Mouse (Mus musculus) hindbrain, embryonic 12.5 days (tissue): ENCODE results near the gene Tmtc1. TPM values are rescaled to one million over a fixed set of nuclear protein-coding genes. Genes with fewer than 3 reads are reported as not detected.

Source experiments
- ATAC-seq: fragments of 200-750 bp; cut with Nextera tagmentation; 2 replicates; pipeline ENCODE4 v1.8.0; 2017; ENCODE audit warnings: moderate TSS enrichment; ENCODE audit not compliant: low FRiP score
- H3K27ac ChIP-seq: fragments of 300-500 bp; sonication (generic); 2 replicates; pipeline ENCODE4 v1.5.1; 2016; ENCODE audit warnings: mild to moderate bottlenecking
- H3K27me3 ChIP-seq: fragments of 300-500 bp; sonication (generic); 2 replicates; pipeline ENCODE4 v1.6.1; 2016; ENCODE audit warnings: mild to moderate bottlenecking
- H3K36me3 ChIP-seq: fragments of 300-500 bp; sonication (generic); 2 replicates; pipeline ENCODE4 v1.6.1; 2016; ENCODE audit warnings: mild to moderate bottlenecking
- H3K4me1 ChIP-seq: fragments of 300-500 bp; sonication (generic); 2 replicates; pipeline ENCODE4 v1.6.1; 2016
- H3K4me2 ChIP-seq: fragments of 300-500 bp; sonication (generic); replicated peaks from 2 replicates; pipeline ENCODE4 v1.6.1; 2016; ENCODE audit warnings: mild to moderate bottlenecking
- H3K4me3 ChIP-seq: fragments of 300-500 bp; sonication (generic); 2 replicates; pipeline ENCODE4 v1.5.1; 2016; ENCODE audit warnings: mild to moderate bottlenecking
- H3K9ac ChIP-seq: fragments of 300-500 bp; sonication (generic); 2 replicates; pipeline ENCODE4 v1.6.1; 2016; ENCODE audit warnings: mild to moderate bottlenecking, moderate library complexity
- H3K9me3 ChIP-seq: fragments of 300-500 bp; sonication (generic); replicated peaks from 2 replicates; pipeline ENCODE4 v1.6.1; 2016; ENCODE audit warnings: mild to moderate bottlenecking
- WGBS: fragments of 180-500 bp; shearing (Covaris S2); methylation state at CpG from one replicate; pipeline ENCODE4 v1.1.7; 2016; 5-methylcytosine and 5-hydroxymethylcytosine counted together
- polyA plus RNA-seq: library from polyadenylated mRNA; unstranded; fragments of >200 nt; fragmentation: Nextera tagmentation; extraction: Ambion mirVana; gene quantifications from 2 replicates; pipeline ENCODE4 v1.2.1, GENCODE M21; 2016

Tmtc1 gene
- polyA plus RNA-seq, 1 experiment from 2014 or later: 2.0 TPM

DNA sequence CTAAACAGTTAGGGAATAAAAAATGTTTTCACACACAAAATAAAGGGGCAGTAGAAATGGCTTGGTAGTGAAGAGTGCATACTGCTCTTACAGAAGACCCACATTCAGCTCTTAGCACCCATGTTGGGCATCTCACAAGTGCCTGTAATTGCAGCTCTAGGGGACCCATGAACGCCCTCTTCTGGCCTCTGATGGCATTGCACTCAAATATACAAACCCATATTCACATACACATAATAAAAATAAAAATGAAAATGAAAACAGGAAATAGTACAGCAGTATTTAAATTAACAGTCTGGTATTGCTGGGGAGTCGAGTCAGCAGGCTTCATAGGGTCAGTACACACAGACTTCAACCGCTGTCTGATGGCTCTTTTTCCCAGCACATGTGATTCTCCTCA is 201.9 kb downstream of the Tmtc1 start:
- Histone ChIP-seq H3K27ac (no peak overlapping the region), H3K4me3 (no peak overlapping the region), H3K4me2 (no peak overlapping the region), H3K4me1 (no peaks in the 10 kb centered on the region), H3K9me3 (no peaks in the 10 kb centered on the region), H3K9ac (no peak overlapping the region), H3K36me3 (no peaks in the 10 kb centered on the region), H3K27me3 (no peaks in the 10 kb centered on the region)
- 68% methylated on average over 3 of the region's 3 CpGs for WGBS
- no peak for ATAC-seq

DNA sequence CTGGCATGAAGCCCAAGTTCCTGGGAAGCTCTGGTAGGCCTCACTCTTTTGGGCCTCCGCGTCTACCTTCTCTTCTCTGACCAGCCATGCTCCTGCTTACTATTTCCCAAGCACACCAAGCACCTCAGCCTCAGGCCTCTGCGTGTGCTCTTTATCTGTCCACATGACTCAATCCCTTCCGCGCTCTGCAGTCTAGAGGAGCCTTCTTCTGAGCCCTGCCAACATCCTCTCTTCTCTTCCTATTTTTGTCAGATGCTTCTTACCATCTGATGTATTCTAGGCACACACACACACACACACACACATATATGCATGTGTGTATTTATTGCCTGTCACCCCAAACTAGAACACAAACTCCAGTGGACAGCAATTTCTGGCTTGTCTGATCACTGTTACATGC is 202.5 kb downstream of the Tmtc1 start:
- no peak for ATAC-seq
- H3K4me3 ChIP-seq: no peak overlapping the region
- 95% methylated on average over 5 of the region's 5 CpGs for WGBS

DNA sequence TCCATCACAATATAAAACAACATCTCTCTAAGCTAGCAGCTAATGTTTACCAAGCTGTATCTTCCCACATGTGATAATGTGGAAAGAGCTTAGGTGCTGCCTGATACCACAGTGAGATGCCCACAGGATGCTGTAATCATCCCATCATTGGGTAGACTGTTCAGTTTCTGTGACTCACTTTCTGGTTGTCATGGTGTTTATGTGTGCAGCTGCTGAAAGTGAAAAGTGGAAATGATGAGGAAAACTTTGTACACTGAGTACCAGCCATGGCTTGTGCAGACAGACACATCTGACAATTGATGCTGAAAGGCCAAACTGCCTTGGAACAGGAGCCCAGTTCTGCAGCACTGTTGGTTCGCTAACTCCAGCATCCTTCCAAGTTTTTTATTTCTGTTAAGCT is 204.9 kb downstream of the Tmtc1 start:
- Histone ChIP-seq H3K9ac (no peak overlapping the region), H3K27ac (no peak overlapping the region), H3K36me3 (no peaks in the 10 kb centered on the region), H3K4me3 (no peak overlapping the region), H3K9me3 (no peaks in the 10 kb centered on the region), H3K27me3 (no peaks in the 10 kb centered on the region), H3K4me2 (no peak overlapping the region), H3K4me1 (no peaks in the 10 kb centered on the region)
- ATAC-seq: no peak
- 97% methylated on average over 1 of the region's 1 CpGs for WGBS

More for the DNA sequence above, 202.5 kb downstream of the Tmtc1 start:
- no peak overlapping the region for H3K9ac ChIP-seq
- no peaks in the 10 kb centered on the region for H3K27me3 ChIP-seq
- no peaks in the 10 kb centered on the region for H3K36me3 ChIP-seq
- H3K4me1 ChIP-seq: no peaks in the 10 kb centered on the region
- H3K9me3 ChIP-seq: no peaks in the 10 kb centered on the region
- H3K27ac ChIP-seq: no peak overlapping the region
- no peak overlapping the region for H3K4me2 ChIP-seq

DNA sequence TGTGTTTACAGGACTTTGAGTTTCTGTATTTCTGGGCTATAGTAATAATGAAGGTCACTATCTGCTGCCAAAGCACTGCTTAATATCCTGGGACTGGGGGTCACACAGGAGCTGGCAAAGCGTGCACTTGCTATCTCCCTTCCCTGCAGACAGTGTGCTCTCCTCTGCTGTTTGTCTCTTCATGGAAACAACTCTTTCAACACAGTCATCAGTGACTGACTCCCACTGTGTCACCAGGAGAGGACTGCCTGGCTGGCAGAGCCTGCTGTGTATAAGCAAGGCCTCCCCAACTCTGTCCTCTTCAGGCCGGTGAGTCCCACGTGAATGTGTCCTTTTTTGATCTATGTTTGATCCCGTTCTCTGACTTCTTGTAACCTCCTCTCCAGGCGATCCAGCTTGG is 206.7 kb downstream of the Tmtc1 start:
- no peak overlapping the region for H3K4me3 ChIP-seq
- H3K27ac ChIP-seq: no peak overlapping the region
- H3K9ac ChIP-seq: no peak overlapping the region
- H3K27me3 ChIP-seq: no peaks in the 10 kb centered on the region
- H3K9me3 ChIP-seq: no peaks in the 10 kb centered on the region
- H3K4me1 ChIP-seq: no peaks in the 10 kb centered on the region
- ATAC-seq: no peak
- WGBS: 59% methylated on average over 5 of the region's 5 CpGs
- no peaks in the 10 kb centered on the region for H3K36me3 ChIP-seq
- no peak overlapping the region for H3K4me2 ChIP-seq

DNA sequence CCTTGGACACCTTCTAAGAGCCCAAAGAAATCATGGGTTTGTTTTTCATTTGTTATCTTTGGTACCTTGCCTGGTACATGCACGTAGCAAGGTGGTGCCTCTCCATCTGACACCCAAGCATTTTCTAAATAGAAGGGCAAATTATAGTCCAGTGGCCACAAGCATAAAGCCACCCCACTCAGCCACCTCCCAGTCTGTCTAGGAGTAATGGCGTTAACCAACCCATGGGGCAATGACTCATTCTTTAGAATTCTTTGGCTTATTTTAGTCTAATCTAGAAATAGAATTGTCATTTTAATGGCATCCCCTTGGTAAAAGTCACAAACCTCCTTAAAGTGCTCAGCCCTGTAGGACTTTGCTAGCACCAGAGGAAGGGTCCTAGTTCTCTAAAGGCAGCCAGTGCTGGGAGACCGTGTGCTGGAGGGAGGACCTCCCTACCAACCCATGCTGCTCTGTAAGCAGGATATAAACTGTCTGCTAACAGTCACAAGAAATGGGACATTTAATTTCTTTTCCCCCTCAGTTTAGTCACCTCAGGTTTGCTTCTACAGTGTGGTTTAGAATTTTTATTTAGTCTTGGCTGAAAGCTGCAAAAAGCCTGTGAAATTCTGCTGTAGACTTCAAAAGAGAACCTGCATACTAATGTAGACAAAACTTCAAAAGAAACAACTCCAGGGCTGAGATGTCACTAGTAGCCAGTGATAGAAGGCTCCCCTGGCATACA is 209.9 kb downstream of the Tmtc1 start:
- H3K4me1 ChIP-seq: no peaks in the 10 kb centered on the region
- H3K36me3 ChIP-seq: no peaks in the 10 kb centered on the region
- 82% methylated on average over 3 of the region's 3 CpGs for WGBS
- no peaks in the 10 kb centered on the region for H3K27me3 ChIP-seq
- no peak overlapping the region for H3K27ac ChIP-seq
- H3K4me2 ChIP-seq: no peak overlapping the region
- no peak for ATAC-seq
- H3K4me3 ChIP-seq: no peak overlapping the region
- no peak overlapping the region for H3K9ac ChIP-seq
- H3K9me3 ChIP-seq: no peaks in the 10 kb centered on the region

DNA sequence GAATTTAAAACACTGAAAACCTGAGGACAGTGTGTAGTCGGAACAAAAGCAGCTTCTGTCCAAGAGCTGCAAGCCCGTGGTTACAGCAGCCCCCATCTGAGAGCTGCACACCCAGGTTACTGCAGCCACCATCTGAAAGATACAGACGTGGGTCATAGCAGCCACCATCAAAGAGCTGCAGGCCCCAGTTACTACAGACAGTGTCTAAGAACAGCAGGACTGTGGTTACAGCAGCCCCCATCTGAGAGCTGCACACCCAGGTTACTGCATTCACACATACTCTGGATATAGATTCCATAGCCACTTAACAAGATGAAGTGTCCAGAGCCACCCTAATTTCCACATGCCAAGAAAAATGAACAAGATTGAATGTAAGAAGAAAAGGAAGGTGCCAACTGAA is 216.6 kb downstream of the Tmtc1 start:
- 72% methylated on average over 3 of the region's 3 CpGs for WGBS
- Histone ChIP-seq H3K36me3 (no peaks in the 10 kb centered on the region), H3K9me3 (no peaks in the 10 kb centered on the region), H3K4me1 (no peaks in the 10 kb centered on the region), H3K27me3 (no peaks in the 10 kb centered on the region), H3K27ac (no peak overlapping the region), H3K4me3 (no peak overlapping the region), H3K9ac (no peak overlapping the region), H3K4me2 (no peak overlapping the region)
- no peak for ATAC-seq

DNA sequence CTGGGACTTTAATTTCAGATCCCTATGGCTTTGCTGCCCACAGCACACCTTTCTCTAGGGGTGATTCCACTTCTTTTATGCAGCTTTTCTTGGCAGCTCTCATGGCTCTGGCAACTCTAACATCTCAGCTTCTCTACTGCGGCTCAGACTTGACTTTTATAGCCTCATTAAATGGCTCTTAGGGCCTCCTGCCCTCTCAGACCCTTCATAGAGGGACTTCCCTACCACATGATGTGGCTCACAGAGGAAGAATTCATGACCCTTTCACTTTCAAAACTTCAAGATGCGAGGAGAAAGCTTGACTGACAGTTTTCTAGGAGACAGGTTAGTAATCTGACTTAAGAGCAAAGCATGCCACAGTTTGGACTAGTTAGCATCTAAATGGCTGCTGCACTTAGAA is 221.5 kb downstream of the Tmtc1 start:
- Histone ChIP-seq H3K9me3 (no peaks in the 10 kb centered on the region), H3K36me3 (no peaks in the 10 kb centered on the region), H3K9ac (no peak overlapping the region), H3K4me1 (no peaks in the 10 kb centered on the region), H3K4me3 (no peak overlapping the region), H3K27me3 (no peaks in the 10 kb centered on the region), H3K27ac (no peak overlapping the region), H3K4me2 (no peak overlapping the region)
- 73% methylated on average over 2 of the region's 2 CpGs for WGBS
- ATAC-seq: no peak

DNA sequence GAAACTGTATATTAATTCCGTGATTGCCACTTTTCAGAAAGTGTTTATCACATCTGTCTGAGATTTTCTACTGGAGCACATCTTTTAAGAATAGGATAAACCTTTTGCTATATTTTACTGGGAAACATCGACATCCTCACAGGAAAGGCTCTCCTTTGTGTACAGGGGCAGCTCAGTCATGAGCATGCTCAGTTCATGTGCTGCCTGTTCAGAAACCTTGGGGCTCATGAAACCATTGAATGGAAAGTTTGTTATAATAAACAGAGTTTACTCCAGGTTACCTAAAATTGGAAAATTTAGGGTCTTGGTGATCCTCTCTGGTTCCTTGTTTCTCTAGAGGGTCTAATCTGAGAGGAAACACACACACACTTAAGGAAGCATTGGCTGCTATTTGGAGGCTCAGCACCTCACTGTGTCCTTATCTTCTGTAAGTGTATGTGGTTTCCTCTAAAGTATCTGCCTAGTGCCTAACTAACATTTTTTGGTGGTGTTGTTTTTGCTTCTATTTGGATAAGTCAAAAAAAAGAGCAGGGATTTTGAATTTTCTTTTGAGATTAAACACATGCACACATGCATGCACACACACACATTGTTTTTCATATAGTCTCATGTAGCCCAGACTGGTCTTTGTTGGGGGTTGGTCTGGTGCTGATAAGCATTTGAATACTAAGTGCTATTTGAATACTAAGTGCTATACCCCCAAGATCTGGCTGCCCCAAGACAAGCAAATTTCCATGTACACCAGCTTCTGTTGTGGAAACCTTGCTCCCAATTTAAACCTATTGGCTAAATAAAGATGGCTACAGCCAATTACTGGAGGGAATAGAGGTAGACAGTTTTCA is 225.7 kb downstream of the Tmtc1 start:
- Histone ChIP-seq H3K27me3 (no peaks in the 10 kb centered on the region), H3K4me3 (no peak overlapping the region), H3K27ac (no peak overlapping the region), H3K36me3 (no peaks in the 10 kb centered on the region), H3K4me1 (0 out of 2 replicates have a peak, but pooled peaks cover 2% of the 10 kb centered on the region), H3K9ac (no peak overlapping the region), H3K9me3 (no peaks in the 10 kb centered on the region), H3K4me2 (no peak overlapping the region)
- 87% methylated on average over 2 of the region's 2 CpGs for WGBS
- ATAC-seq: no peak

DNA sequence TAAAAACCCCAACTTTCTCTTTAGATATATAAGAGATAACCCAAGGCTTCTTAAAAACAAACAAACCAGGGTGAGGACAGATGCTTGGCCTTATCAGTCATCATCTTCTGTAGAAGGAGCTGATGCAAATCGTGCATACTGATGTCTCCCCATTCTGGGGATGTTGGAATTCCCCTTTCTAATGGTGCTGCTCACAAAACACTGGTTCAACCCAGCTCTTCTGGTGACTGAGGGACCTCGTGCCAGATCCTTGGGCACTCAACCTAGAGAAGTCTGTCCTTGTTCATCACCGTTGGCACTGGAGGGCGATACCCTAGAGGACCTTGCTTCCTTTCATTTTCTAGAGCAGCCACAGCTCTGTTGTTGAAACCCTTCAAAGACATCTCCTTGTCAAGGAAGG is 227.4 kb downstream of the Tmtc1 start:
- Histone ChIP-seq H3K4me2 (no peak overlapping the region), H3K27me3 (no peaks in the 10 kb centered on the region), H3K9me3 (no peaks in the 10 kb centered on the region), H3K4me3 (no peak overlapping the region), H3K36me3 (no peaks in the 10 kb centered on the region), H3K4me1 (peaks cover 8% of the 10 kb centered on the region), H3K27ac (no peak overlapping the region), H3K9ac (no peak overlapping the region)
- no peak for ATAC-seq
- WGBS: 92% methylated on average over 4 of the region's 4 CpGs

DNA sequence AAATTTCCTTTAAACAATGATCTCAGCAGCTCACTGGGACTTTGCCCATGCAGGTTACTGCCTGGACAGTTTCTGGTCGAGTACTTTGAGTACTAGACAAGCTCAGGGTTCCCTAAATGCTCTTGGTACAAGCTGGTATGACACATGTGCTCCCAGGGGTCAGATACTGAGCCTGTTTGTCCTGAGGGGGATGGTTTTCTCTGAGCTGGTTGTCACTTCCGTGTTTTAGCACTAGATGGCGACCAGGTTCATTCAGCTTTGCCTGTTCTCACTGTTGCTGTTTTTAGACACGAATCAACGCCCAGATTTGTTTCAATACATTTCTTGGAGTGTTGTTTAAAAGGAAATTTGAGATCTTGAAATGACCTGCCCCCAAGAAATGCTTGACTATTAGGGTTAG is 229.4 kb downstream of the Tmtc1 start:
- Histone ChIP-seq H3K36me3 (no peaks in the 10 kb centered on the region), H3K4me2 (no peak overlapping the region), H3K9me3 (no peaks in the 10 kb centered on the region), H3K4me1 (peaks cover 14% of the 10 kb centered on the region), H3K27me3 (no peaks in the 10 kb centered on the region), H3K27ac (no peak overlapping the region), H3K4me3 (no peak overlapping the region), H3K9ac (no peak overlapping the region)
- 12% methylated on average over 5 of the region's 5 CpGs for WGBS
- ATAC-seq: no peak

DNA sequence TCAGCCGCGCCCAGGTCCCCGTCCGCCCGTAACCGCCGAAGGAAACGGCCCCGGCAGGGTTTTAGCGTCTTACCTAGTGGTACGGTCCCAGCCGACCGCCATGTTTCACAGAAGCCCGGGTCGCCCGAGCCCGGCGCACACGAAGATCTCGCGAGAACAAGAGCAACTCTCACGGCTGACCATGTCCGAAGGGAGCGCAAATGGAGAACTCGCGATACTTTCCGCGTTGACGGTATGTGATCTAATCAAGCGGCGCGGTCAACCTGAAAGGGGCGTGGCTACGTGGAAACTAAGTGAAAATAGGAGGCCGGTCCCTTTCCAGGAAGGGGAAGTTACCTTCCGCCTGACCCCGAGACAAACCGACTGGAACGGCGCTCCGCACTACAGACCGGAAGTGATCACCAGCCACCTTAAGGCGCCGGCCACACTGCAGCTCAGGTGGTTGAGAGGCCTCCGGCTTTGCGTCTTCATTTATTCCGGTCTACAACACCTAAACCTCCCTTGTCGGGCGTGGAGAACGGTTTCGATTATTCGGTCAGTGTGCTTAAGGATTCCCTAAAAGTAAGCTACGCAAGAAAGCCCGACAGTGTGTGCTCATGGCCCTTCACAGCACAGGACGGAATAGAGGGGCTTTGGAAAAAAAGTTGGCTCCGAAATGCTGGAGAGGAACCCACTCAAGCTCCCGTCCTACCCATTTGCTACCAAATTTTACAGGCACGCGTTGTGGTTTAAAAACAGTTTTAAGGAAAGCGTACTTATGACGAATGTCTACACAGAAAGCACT is 232.1 kb downstream of the Tmtc1 start, which contains the start of gene Ergic2:
Ergic2 (minus strand) TSS at position 478 of the 784 bp plus-strand sequence.
- Histone ChIP-seq H3K9ac (peak within 1 kb of the TSS; percentile 96), H3K27me3 (no peaks in the 10 kb centered on the region), H3K36me3 (no peaks in the 10 kb centered on the region), H3K4me2 (peak within 1 kb of the TSS; percentile 68), H3K4me1 (peaks cover 14% of the 10 kb centered on the region), H3K9me3 (no peaks in the 10 kb centered on the region), H3K4me3 (peak within 1 kb of the TSS; percentile 95), H3K27ac (peak within 1 kb of the TSS; percentile 93)
- under 1% methylated on average over 61 of the region's 61 CpGs for WGBS
- ATAC-seq: peak; percentile 99

DNA sequence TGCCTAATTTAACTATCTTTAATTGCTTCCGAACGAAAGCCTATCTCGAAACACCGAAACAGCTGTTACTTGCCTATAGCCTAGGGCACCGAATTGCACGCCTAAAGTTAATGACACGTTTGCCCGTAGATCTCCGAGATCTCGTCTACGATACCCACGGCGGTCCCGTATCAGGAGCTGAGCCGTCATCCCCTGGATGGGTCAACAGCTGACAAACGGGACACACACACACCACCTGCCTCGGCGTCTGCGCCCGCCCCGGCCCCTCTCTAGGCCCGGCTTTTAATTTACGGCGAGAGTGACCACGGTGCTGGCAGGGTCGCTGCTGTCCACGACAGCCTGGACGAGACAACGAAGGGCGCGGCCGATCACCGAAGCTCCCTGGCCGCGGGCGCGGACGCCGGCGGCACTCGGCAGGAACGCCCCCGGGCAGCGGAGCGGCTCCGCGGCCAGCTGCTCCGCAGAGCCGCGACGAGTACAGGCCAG is 232.8 kb downstream of the Tmtc1 start:
- peak; percentile 71 for ATAC-seq
- WGBS: under 1% methylated on average over 51 of the region's 51 CpGs

More for the DNA sequence above, 232.8 kb downstream of the Tmtc1 start:
- Histone ChIP-seq H3K36me3 (no peaks in the 10 kb centered on the region), H3K27ac (peak overlapping the region; percentile 93), H3K9ac (peak overlapping the region; percentile 96), H3K4me2 (peak overlapping the region; percentile 68), H3K4me1 (peaks cover 14% of the 10 kb centered on the region), H3K9me3 (no peaks in the 10 kb centered on the region), H3K27me3 (no peaks in the 10 kb centered on the region), H3K4me3 (peak overlapping the region; percentile 95)
